Mouse (Mus musculus) cortical plate, adult 2 months (tissue): Measurements from ENCODE around the gene Sdhaf4. TPM values are rescaled to one million over a fixed set of nuclear protein-coding genes. Genes with fewer than 3 reads are reported as not detected.
"Not testable (repeated sequence)": the region's sequence is repeated elsewhere in the genome, so short reads cannot be mapped to it uniquely, and the experiment has no call there.

ENCODE experiments used
- H3K27ac ChIP-seq: fragments of 200-500 bp; 2 replicates; pipeline ENCODE4 v1.5.1; 2012; ENCODE audit warnings: low read length, control low read depth, inconsistent platforms; ENCODE audit not compliant: insufficient read depth
- H3K4me1 ChIP-seq: fragments of 200-500 bp; 2 replicates; pipeline ENCODE4 v1.6.1; 2011; ENCODE audit warnings: low read length; ENCODE audit not compliant: control insufficient read depth, insufficient read depth
- H3K4me3 ChIP-seq: fragments of 200-500 bp; 2 replicates; pipeline ENCODE4 v1.5.1; 2011; ENCODE audit warnings: mild to moderate bottlenecking, low read length, control low read depth; ENCODE audit not compliant: insufficient read depth
- CTCF ChIP-seq: fragments of 200-500 bp; IDR thresholded peaks from 2 replicates; pipeline ENCODE4 v1.5.1; 2011; ENCODE audit warnings: mild to moderate bottlenecking, control low read depth, low read length; ENCODE audit not compliant: insufficient read depth; ENCODE audit errors: extremely low read depth
- POLR2A ChIP-seq: fragments of 200-500 bp; IDR thresholded peaks from 2 replicates; pipeline ENCODE4 v1.6.1; 2011; ENCODE audit warnings: mild to moderate bottlenecking, low read length, control low read depth; ENCODE audit not compliant: insufficient read depth; ENCODE audit errors: extremely low read depth
- polyA plus RNA-seq: library from polyadenylated mRNA; depleted of rRNA; stranded (reverse); fragments of >200 nt; gene quantifications from 2 replicates; pipeline ENCODE4 v1.2.3, GENCODE M21; 2012

Gene Sdhaf4
- polyA plus RNA-seq, 1 experiment: 72.0 TPM

- TF ChIP-seq CTCF (no peak), POLR2A (no peak)
- H3K4me1 ChIP-seq: no peaks in the 10 kb centered on the region
- H3K4me3 ChIP-seq: no peak overlapping the region
- H3K27ac ChIP-seq: no peak overlapping the region
Measured at GRCm38 (mm10) chr1:23998866-23999265, 6.6 kb downstream of the Sdhaf4 start.

DNA sequence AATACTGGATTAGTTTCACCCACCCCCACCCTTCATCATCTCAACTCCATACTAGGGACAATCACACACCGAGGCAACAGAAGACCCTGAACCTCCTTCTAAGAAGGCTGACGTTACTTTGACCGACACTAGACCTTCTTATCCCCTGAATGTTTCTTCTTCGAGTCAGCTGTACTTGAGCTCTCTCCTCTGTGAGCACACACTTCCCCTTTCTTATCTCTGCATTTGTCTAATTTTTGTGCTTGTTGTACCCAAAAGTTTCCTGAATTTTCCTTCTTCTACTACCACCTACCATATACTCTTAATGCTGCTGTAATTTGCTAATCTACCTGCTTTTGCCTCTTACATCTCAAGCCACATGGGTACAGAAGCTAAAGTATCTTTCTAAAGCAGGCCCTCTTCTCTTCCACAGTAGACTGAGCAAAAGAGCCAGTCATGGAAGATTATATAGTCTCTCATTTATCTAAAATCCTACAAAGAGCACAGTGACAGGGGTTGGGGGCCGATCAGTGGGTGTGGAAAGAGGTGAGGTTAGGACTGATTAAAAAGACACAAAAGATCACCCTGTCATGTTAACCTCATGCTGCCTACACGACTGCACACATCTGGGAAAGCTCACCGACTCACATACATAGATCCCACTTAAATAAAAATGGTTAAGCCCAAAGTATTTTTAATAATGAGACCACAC, 7.2 kb downstream of the Sdhaf4 start:
- TF ChIP-seq CTCF: no peak
- TF ChIP-seq POLR2A: no peak
- Histone ChIP-seq H3K27ac (no peak overlapping the region), H3K4me1 (no peaks in the 10 kb centered on the region), H3K4me3 (no peak overlapping the region)

DNA sequence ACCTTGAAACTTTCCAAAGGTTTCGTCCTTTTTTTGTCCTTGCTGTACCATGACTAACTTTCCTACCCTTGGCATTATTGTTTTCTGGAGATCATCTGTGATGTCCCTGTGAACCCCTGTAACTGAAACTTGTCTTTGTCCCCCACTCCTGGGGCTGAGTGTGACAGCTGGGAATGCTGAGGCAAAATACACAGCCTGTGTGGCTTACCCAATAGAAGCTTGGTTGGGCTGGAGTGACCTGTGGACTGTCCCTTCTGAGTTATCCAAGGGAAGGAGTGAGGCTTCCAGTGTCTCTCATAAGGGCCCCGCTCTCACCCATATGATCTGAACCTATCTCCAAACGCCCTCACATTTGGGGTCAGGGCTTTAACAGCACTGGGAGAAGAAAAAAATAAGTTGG, 8.0 kb downstream of the Sdhaf4 start:
- H3K27ac ChIP-seq: no peak overlapping the region
- TF ChIP-seq CTCF (no peak), POLR2A (no peak)
- no peak overlapping the region for H3K4me3 ChIP-seq
- no peaks in the 10 kb centered on the region for H3K4me1 ChIP-seq

GRCm38 (mm10) chr1:23995420-23995819, 10.0 kb downstream of the Sdhaf4 start:
- H3K4me1 ChIP-seq: no peaks in the 10 kb centered on the region
- no peak overlapping the region for H3K27ac ChIP-seq
- H3K4me3 ChIP-seq: no peak overlapping the region
- TF ChIP-seq POLR2A (no peak), CTCF (no peak)

DNA sequence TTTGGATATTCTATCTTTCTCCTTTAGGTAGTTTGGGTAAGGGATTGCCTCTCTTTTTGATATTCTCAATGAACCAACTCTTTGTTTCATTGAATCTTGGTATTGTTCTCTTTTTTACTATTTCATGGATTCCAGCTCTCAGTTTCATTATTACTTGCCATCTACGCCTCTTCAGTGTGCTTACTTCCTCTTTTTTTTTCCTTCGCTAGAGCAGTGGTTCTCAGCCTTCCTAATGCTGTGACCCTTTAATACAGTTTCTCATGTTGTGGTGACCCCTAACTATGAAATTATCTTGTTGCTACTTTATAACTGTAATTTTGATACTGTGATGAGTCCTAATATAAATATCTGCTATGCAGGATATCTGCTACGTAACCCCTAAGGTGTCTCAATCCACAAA, 22.3 kb downstream of the Sdhaf4 start:
- no peak overlapping the region for H3K27ac ChIP-seq
- H3K4me3 ChIP-seq: no peak overlapping the region
- no peak for TF ChIP-seq POLR2A
- no peak for TF ChIP-seq CTCF
- no peaks in the 10 kb centered on the region; the same call in 1 of the 2 replicates for H3K4me1 ChIP-seq

GRCm38 (mm10) chr1:23978281-23978680, 27.2 kb downstream of the Sdhaf4 start:
- Histone ChIP-seq H3K27ac (no peak overlapping the region), H3K4me1 (no peaks in the 10 kb centered on the region), H3K4me3 (no peak overlapping the region)
- TF ChIP-seq POLR2A (no peak), CTCF (no peak)

GRCm38 (mm10) chr1:23971159-23971558, 34.3 kb downstream of the Sdhaf4 start:
- H3K27ac ChIP-seq, H3K4me1 ChIP-seq, H3K4me3 ChIP-seq: not testable (repeated sequence)

GRCm38 (mm10) chr1:23968027-23968725, 37.3 kb downstream of the Sdhaf4 start:
- Histone ChIP-seq H3K4me1 (no peaks in the 10 kb centered on the region), H3K27ac (no peak overlapping the region), H3K4me3 (no peak overlapping the region)
- no peak for TF ChIP-seq POLR2A
- TF ChIP-seq CTCF: no peak

DNA sequence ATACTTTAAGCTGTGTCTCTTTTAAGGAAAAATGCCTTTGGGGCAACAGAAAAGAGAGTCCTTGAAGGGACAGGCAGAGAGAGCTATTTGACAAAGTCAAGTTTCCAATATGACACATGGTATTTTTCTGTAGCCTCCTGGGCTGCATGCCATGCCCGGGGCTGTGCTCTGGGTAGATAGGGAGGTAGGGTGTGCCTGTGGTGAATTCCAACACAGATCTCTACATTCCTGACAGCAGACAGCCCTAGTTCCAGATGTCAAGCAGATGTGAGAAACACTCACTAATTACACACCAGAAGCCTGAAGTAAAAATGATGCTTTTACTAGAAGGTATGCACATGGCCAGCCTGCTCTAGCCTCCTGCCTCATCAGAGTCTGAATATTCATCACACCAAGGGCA, 39.2 kb downstream of the Sdhaf4 start:
- Histone ChIP-seq H3K4me3 (no peak overlapping the region), H3K27ac (no peak overlapping the region), H3K4me1 (no peaks in the 10 kb centered on the region)
- TF ChIP-seq POLR2A: no peak

GRCm38 (mm10) chr1:23959415-23959732, 46.1 kb downstream of the Sdhaf4 start:
- no peak for TF ChIP-seq CTCF
- no peak for TF ChIP-seq POLR2A
- Histone ChIP-seq H3K27ac (no peak overlapping the region), H3K4me1 (no peaks in the 10 kb centered on the region), H3K4me3 (no peak overlapping the region)
